Mouse (Mus musculus): ENCODE measurements at regions not wholly inside any gene's neighbourhood (a gene's known extent, or its start where the extent isn't known, plus 50 kb on each side); places are given as distances from the start of the nearest gene placed in this dataset.

DNA sequence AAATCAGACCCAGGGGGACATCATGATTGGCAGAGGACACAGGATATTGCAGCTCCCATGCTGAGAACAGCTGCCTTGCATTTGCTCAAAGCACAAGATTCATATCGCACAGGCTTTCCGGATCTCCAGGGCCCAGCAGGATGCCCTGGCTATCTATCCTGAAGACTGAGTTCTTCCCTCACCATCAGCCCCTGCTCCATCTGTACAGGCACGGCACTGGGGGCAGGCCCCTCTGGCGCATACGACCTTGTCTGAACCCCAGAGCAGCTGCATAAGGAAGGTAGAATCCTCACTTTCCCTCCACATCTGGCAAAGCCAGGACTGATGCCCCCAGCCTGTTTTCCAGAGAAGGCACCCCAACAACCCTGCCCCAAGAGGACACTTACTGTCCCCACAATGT is 266.8 kb downstream of the Tns1 start:
- 59% methylated on average over 5 of the region's 5 CpGs for WGBS (ENCODE audit: insufficient replicate concordance)
- no peaks in the 10 kb centered on the region for H3K27me3 ChIP-seq
- no peak overlapping the region for H3K9ac ChIP-seq
- H3K27ac ChIP-seq = no peak overlapping the region
- H3K36me3 ChIP-seq = no peaks in the 10 kb centered on the region
- no peaks in the 10 kb centered on the region for H3K9me3 ChIP-seq (replicated peaks)
- no peak overlapping the region for H3K4me2 ChIP-seq
- no peaks in the 10 kb centered on the region for H3K4me1 ChIP-seq (replicated peaks)
- H3K4me3 ChIP-seq (replicated peaks) = no peak overlapping the region
- ATAC-seq (ENCODE audit: low read depth) (no peak), DNase-seq (no peak)

DNA sequence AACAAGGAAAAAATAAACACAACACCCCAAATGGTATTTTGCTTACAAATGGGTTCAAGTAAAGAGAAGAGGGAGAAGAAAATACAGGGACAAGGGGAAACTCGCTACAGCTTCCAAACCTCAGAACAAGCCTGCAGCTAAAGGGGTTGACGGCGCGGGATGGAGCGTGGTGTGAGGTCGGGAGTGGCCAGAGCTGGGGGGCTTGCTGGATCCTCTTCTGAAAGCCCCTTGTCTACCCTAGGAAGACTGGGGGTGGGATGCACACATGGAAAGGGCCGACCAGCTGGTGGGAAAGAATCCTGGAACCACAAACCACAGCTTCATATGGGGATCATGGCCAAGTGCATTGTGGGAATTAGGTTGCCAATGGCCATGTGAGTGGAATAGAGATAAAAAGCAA is 267.4 kb downstream of the Tns1 start:
- no peak overlapping the region for H3K27ac ChIP-seq
- H3K27me3 ChIP-seq = no peaks in the 10 kb centered on the region
- WGBS (ENCODE audit: insufficient replicate concordance) = 74% methylated on average over 7 of the region's 7 CpGs
- no peaks in the 10 kb centered on the region for H3K36me3 ChIP-seq
- DNase-seq (no peak), ATAC-seq (ENCODE audit: low read depth) (no peak)
- H3K9me3 ChIP-seq (replicated peaks) = no peaks in the 10 kb centered on the region
- H3K4me3 ChIP-seq (replicated peaks) = no peak overlapping the region
- no peak overlapping the region for H3K9ac ChIP-seq
- no peaks in the 10 kb centered on the region for H3K4me1 ChIP-seq (replicated peaks)
- H3K4me2 ChIP-seq = no peak overlapping the region

DNA sequence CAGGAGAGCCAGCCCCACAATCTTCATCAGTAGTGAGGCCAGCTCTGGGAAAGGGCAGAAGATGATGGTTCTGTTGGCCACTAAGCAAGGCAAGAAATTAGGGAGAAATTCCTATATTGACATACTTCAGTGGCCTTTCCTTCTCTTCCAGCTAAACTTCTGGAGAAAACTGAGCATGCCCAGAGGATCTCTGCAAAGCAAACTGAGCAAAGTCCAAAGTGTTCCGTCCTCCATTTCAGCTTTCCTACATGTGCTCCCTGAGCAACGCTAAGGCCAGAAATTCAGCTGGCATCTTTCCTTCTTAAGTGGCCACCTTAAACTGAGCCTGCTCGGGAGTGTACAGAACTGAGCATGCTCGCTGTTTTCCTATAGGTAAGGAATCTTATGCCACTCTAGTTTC is 268.9 kb downstream of the Tns1 start:
- ATAC-seq (ENCODE audit: low read depth) (no peak), DNase-seq (no peak)
- 59% methylated on average over 4 of the region's 4 CpGs for WGBS (ENCODE audit: insufficient replicate concordance)
- Histone ChIP-seq H3K9me3 (replicated peaks) (no peaks in the 10 kb centered on the region), H3K27me3 (no peaks in the 10 kb centered on the region), H3K4me3 (replicated peaks) (no peak overlapping the region), H3K27ac (no peak overlapping the region), H3K9ac (no peak overlapping the region), H3K36me3 (no peaks in the 10 kb centered on the region), H3K4me2 (no peak overlapping the region), H3K4me1 (replicated peaks) (no peaks in the 10 kb centered on the region)

DNA sequence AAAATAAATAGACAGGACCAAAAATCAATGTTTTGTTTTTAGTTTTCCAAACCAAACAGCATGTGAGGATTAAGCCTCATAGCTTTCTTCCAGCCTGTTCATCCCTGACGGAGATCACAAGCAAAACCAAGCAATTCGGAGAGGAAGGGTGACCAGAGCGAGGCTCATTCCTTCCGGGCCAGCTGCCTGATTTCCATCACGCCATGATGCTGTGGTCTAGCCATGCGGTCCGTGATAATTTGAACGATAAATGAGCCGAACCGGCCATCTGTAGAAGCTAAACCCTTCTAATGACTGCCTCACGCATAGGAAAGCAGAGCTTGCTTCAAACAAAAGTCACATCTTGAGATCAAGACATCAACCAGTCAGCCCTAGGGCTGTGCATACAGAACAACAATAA is 270.4 kb downstream of the Tns1 start:
- WGBS (ENCODE audit: insufficient replicate concordance) = 73% methylated on average over 11 of the region's 11 CpGs
- H3K9me3 ChIP-seq (replicated peaks) = no peaks in the 10 kb centered on the region
- H3K27ac ChIP-seq = no peak overlapping the region
- no peak overlapping the region for H3K9ac ChIP-seq
- H3K36me3 ChIP-seq = no peaks in the 10 kb centered on the region
- no peak for ATAC-seq (ENCODE audit: low read depth)
- DNase-seq = no peak
- no peaks in the 10 kb centered on the region for H3K27me3 ChIP-seq
- no peaks in the 10 kb centered on the region for H3K4me1 ChIP-seq (replicated peaks)
- no peak overlapping the region for H3K4me2 ChIP-seq
- H3K4me3 ChIP-seq (replicated peaks) = no peak overlapping the region

DNA sequence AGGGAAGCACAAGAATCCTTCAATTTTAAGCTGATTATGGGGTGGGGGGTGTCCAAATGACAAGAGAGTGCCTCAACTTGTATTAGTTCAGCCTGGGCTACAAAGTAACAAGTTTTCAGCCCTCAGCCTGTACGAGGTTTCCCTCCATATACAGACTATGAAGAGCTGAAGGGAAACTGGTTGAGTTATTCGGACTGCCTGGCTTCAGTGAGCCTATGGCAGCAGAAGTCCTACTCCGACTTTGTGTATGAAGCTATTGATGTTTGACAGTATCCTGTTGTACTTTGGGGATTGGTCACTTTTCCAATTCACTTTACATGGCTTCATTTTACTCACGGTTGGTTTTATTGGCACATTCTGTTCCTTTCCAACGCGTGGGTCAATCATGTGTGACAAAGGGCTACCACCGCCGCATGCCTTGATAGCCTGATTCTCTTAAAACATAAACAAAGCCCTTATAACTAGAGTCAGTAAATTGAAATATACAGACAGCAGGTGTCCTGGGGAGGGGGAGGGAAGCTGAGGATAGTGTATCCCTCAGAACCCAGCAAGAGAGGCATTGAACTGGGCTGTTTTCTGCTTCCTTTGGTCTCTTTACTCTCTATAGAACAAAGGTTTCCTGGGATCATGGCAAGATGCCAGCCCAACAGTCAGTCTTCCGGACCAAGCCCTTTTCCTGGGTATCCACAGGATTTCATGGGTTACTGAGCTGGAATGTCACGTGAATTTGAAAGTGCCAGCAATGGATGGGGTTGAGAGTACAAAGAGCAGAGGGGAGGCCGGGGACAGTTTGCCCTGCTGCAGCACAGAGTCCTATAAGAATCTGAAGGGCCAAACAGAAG is 273.9 kb downstream of the Tns1 start:
- Histone ChIP-seq H3K9ac (no peak overlapping the region), H3K9me3 (replicated peaks) (no peaks in the 10 kb centered on the region), H3K4me3 (replicated peaks) (no peak overlapping the region), H3K4me2 (no peak overlapping the region), H3K27me3 (no peaks in the 10 kb centered on the region), H3K4me1 (replicated peaks) (no peaks in the 10 kb centered on the region), H3K36me3 (no peaks in the 10 kb centered on the region), H3K27ac (no peak overlapping the region)
- WGBS (ENCODE audit: insufficient replicate concordance) = 74% methylated on average over 11 of the region's 11 CpGs
- DNase-seq = no peak
- no peak for ATAC-seq (ENCODE audit: low read depth)

DNA sequence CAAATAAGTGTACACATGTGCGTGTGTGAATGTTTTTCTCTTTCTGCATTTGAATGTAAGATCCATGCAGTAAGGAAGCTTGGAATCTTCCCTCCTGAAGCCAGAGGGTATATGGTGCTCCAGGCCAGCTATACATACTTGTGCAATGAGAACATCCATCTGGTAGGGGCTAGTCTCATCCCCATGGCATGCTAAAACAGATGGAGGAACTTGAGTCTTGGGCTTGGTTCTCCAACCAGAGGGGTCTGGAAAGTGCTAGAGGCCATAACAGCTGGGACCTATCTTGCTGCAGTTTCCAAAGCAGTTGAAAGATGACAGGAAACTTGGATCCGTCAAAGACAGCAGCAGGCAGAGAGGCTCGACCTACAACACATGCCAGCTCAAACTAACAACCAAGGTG is 275.9 kb downstream of the Tns1 start:
- no peak for ATAC-seq (ENCODE audit: low read depth)

DNA sequence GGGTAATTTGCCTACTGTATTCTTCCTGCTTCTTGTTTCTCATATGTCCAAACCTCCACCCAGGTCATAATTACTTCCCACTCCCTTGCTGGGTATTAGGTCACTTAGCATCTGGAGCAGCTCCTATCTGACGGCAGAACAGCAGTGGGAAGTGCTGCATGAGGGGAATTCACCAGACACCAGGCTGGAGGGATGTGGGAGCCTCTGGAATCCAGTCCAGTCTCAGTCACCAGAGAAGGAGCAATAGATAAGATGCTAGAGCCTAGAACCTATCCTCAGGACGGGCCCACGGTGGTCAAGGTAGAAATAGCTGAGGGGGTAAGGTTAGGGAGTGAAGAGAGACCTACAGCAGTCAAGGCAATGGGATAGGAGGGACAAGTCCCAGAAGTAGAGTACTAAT is 277.1 kb downstream of the Tns1 start:
- Histone ChIP-seq H3K4me2 (no peak overlapping the region), H3K9ac (no peak overlapping the region), H3K27me3 (no peaks in the 10 kb centered on the region), H3K4me1 (replicated peaks) (no peaks in the 10 kb centered on the region), H3K9me3 (replicated peaks) (no peaks in the 10 kb centered on the region), H3K4me3 (replicated peaks) (no peak overlapping the region), H3K27ac (no peak overlapping the region), H3K36me3 (no peaks in the 10 kb centered on the region)
- 45% methylated on average over 3 of the region's 3 CpGs for WGBS (ENCODE audit: insufficient replicate concordance)
- DNase-seq (no peak), ATAC-seq (ENCODE audit: low read depth) (no peak)

More for the DNA sequence above, 275.9 kb downstream of the Tns1 start:
- Histone ChIP-seq H3K27ac (no peak overlapping the region), H3K4me3 (replicated peaks) (no peak overlapping the region), H3K4me1 (replicated peaks) (no peaks in the 10 kb centered on the region), H3K9ac (no peak overlapping the region), H3K4me2 (no peak overlapping the region), H3K27me3 (no peaks in the 10 kb centered on the region), H3K9me3 (replicated peaks) (no peaks in the 10 kb centered on the region), H3K36me3 (no peaks in the 10 kb centered on the region)
- whole genome bisulfite sequencing (ENCODE audit: insufficient replicate concordance) = 41% methylated on average over 3 of the region's 3 CpGs
- no peak for DNase-seq

DNA sequence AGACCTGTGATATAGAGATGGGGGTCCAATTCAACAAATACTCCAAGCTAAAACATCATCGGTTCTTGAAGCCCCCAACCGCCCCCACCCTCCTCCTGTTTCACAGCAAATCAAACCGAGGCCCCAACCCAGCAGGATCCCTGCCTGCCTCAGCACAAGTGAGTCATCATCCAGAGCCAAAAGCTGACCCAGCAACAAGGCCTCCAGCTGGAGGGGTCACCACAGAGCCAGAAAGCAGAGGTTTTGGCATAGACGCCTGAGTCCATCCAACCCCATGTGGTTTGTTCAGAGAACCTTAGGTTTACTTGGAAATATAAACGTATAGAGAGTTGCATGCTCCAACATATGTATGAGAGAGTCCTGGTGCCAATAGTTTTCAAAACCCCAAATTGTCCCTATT is 279.1 kb downstream of the Tns1 start:
- 64% methylated on average over 5 of the region's 5 CpGs for WGBS (ENCODE audit: insufficient replicate concordance)
- no peaks in the 10 kb centered on the region for H3K4me1 ChIP-seq (replicated peaks)
- no peak overlapping the region for H3K4me3 ChIP-seq (replicated peaks)
- DNase-seq (no peak), ATAC-seq (ENCODE audit: low read depth) (no peak)
- H3K27me3 ChIP-seq = no peaks in the 10 kb centered on the region
- no peak overlapping the region for H3K9ac ChIP-seq
- no peak overlapping the region for H3K4me2 ChIP-seq
- H3K36me3 ChIP-seq = no peaks in the 10 kb centered on the region
- no peaks in the 10 kb centered on the region for H3K9me3 ChIP-seq (replicated peaks)
- no peak overlapping the region for H3K27ac ChIP-seq

DNA sequence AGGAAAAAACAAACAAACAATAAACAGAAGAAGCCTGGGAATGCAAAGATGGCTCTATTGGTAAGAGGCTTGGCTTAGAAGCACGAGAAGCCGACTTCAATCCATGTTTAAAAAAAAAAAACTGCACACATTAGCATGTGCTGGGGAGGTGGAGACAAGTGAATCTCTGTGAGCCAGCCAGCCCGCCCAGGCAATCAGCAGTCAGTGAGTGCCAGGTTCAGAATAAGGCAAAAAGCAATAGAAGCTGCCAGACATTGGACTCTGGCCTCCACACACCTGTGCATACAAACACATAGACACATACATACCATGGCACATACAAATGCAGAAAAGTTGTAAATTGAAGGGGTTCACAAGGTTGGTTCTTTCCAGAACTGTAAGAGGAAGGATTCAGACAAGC is 279.7 kb downstream of the Tns1 start:
- no peak for ATAC-seq (ENCODE audit: low read depth)
- H3K36me3 ChIP-seq = no peaks in the 10 kb centered on the region
- no peaks in the 10 kb centered on the region for H3K9me3 ChIP-seq (replicated peaks)
- no peak overlapping the region for H3K4me3 ChIP-seq (replicated peaks)
- no peak overlapping the region for H3K4me2 ChIP-seq
- 63% methylated on average over 3 of the region's 3 CpGs for WGBS (ENCODE audit: insufficient replicate concordance)
- no peak overlapping the region for H3K9ac ChIP-seq
- H3K4me1 ChIP-seq (replicated peaks) = no peaks in the 10 kb centered on the region
- no peaks in the 10 kb centered on the region for H3K27me3 ChIP-seq
- H3K27ac ChIP-seq = no peak overlapping the region
- no peak for DNase-seq

DNA sequence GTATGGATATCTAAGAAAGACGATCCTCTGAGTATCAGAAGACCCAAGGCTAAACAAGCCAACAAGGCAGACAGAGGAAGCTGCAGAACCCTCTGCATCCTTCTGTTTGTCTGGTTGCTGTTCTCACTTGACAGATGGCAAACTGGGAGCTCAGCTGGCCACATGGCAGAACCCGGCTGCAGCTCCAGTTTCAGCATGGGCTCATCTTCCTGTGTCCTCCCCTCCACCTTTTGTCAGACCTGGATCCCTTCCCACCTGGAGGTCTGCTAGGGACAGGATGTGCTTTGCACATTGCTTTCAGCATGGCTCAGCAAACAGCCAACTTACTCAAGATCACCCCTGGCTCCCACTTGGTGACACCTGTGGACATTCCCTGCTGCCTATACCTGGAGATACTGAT is 284.9 kb downstream of the Tns1 start:
- H3K36me3 ChIP-seq = no peaks in the 10 kb centered on the region
- no peak overlapping the region for H3K9ac ChIP-seq
- no peak for ATAC-seq (ENCODE audit: low read depth)
- H3K27me3 ChIP-seq = no peaks in the 10 kb centered on the region
- H3K27ac ChIP-seq = no peak overlapping the region
- H3K4me3 ChIP-seq (replicated peaks) = no peak overlapping the region
- 70% methylated on average over 2 of the region's 2 CpGs for WGBS (ENCODE audit: insufficient replicate concordance)
- H3K4me2 ChIP-seq = no peak overlapping the region
- DNase-seq = no peak
- H3K9me3 ChIP-seq (replicated peaks) = no peaks in the 10 kb centered on the region
- H3K4me1 ChIP-seq (replicated peaks) = no peaks in the 10 kb centered on the region

DNA sequence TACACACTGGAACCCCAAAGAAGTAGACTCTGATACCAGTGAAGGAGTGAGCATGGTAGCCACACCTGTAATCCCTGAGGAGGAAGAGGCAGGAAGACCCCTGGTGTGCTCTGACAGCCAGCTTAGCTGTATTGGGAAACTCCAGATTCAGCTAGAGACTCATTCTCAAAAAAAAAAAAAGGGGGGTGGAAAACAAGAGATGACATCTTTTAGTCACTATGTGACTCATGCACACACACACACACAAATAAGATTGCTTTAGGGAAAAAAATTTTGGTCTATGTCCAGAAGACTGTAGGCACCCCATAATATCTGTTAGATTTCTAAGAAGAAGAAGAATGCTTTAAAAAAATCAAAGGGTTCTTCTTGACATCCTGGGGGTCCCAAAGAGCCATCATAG is 287.6 kb downstream of the Tns1 start:
- no peak for DNase-seq

DNA sequence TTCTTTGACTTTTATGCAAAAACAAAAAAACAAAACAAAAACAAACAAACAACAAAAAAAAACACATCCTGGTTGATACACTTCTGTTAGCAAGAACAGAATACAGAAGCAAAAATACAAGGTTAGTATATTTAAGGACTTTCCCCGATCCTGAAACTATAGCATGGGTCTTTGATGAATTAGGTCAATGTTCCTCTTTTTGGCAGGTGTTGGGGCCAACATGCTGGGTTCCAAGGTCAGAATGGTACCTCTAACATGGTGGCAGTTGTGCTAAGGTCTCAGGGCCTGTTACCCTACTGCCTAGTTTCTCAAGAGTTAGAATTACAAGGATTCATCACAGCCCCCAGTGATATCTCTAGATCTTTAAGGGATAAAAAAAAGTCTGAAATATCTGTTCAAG is 289.7 kb downstream of the Tns1 start:
- Histone ChIP-seq H3K27ac (no peak overlapping the region), H3K27me3 (no peaks in the 10 kb centered on the region), H3K4me1 (replicated peaks) (no peaks in the 10 kb centered on the region), H3K4me2 (no peak overlapping the region), H3K9ac (no peak overlapping the region), H3K4me3 (replicated peaks) (no peak overlapping the region), H3K36me3 (no peaks in the 10 kb centered on the region), H3K9me3 (replicated peaks) (no peaks in the 10 kb centered on the region)
- no peak for ATAC-seq (ENCODE audit: low read depth)
- no peak for DNase-seq
- 63% methylated on average over 1 of the region's 1 CpGs for WGBS (ENCODE audit: insufficient replicate concordance)

More for the DNA sequence above, 287.6 kb downstream of the Tns1 start:
- Histone ChIP-seq H3K4me3 (replicated peaks) (no peak overlapping the region), H3K9me3 (replicated peaks) (no peaks in the 10 kb centered on the region), H3K4me2 (no peak overlapping the region), H3K9ac (no peak overlapping the region), H3K36me3 (no peaks in the 10 kb centered on the region), H3K27me3 (no peaks in the 10 kb centered on the region), H3K4me1 (replicated peaks) (no peaks in the 10 kb centered on the region), H3K27ac (no peak overlapping the region)
- ATAC-seq (ENCODE audit: low read depth) = no peak
